Mouse (Mus musculus): ENCODE measurements around the gene Tagap. TPM values are rescaled to one million over a fixed set of nuclear protein-coding genes. Genes with fewer than 3 reads are reported as not detected.

Gene Tagap
- polyA plus RNA-seq, 1 experiment from 2014 or later, result 0.80 TPM

- no peak for TF ChIP-seq CTCF (IDR thresholded peaks at IDR 0.05; ENCODE audit: low read depth)
- H3K4me2 ChIP-seq (replicated peaks; ENCODE audit: low read depth), result no peak overlapping the region
- H3K27me3 ChIP-seq (replicated peaks; ENCODE audit: control insufficient read depth, insufficient read depth, low read length), result no peaks in the 10 kb centered on the region
- no peak overlapping the region for H3K27ac ChIP-seq (ENCODE audit: low read depth, low read length)
- H3K4me1 ChIP-seq (replicated peaks; ENCODE audit: control insufficient read depth, insufficient read depth, low read length), result no peaks in the 10 kb centered on the region
- no peak overlapping the region for H3K9ac ChIP-seq (ENCODE audit: low read depth, low read length)
- WGBS, result 60% methylated on average over 10 of the region's 10 CpGs
- no peak for ATAC-seq
- no peak overlapping the region for H3K4me3 ChIP-seq (ENCODE audit: low read depth, low read length)
- H3K9me3 ChIP-seq (ENCODE audit: control insufficient read depth), result no peaks in the 10 kb centered on the region
- no peaks in the 10 kb centered on the region for H3K36me3 ChIP-seq (ENCODE audit: control insufficient read depth, insufficient read depth)
These were observed 29.7 kb upstream of the Tagap start for GRCm38 (mm10) chr17:7896047-7896635.

DNA sequence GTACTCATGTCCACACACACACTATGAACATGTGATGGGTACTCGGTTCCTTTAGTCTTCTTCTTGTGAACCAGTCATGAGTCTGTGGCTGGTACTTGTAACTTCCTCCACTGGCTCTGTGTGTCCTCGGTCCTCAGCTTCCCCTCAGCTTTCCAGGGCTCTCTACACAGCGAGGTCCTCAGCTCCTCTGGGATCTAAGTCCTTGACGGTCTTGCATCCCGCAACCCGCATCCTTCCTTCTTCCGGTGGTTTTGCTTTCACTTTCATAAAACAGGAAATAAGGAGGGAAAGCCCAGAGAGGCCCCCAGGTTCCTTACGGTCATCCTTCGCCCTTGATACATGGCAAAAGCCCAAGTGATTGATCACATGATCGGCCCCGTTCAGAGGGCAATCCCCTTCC is 28.7 kb upstream of the Tagap start:
- Histone ChIP-seq H3K9me3 (ENCODE audit: control insufficient read depth) (no peaks in the 10 kb centered on the region), H3K36me3 (ENCODE audit: control insufficient read depth, insufficient read depth) (no peaks in the 10 kb centered on the region), H3K4me1 (replicated peaks; ENCODE audit: control insufficient read depth, insufficient read depth, low read length) (no peaks in the 10 kb centered on the region), H3K27ac (ENCODE audit: low read depth, low read length) (no peak overlapping the region), H3K4me3 (ENCODE audit: low read depth, low read length) (no peak overlapping the region), H3K27me3 (replicated peaks; ENCODE audit: control insufficient read depth, insufficient read depth, low read length) (no peaks in the 10 kb centered on the region), H3K9ac (ENCODE audit: low read depth, low read length) (no peak overlapping the region), H3K4me2 (replicated peaks; ENCODE audit: low read depth) (no peak overlapping the region)
- no peak for ATAC-seq
- no peak for TF ChIP-seq CTCF (IDR thresholded peaks at IDR 0.05; ENCODE audit: low read depth)
- WGBS, result 71% methylated on average over 11 of the region's 11 CpGs

DNA sequence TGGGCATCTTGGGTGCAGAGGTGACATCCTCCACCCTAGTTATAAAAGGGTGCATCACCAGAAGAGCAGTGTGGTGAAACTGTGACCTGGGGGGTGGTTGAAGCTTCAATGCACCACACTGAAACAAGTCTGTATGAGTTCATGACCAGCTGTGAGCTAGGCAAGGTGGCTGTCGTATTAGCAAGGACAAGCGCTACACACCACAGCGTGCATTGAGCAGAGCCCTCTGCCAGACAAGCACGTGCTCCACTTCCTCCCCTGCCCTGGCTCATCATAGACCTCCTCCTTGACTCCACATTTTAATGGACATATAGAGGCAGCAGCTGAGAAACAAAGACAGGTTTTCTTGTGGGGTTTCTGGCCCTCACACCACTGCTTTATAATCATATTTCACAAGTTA is 28.0 kb upstream of the Tagap start:
- no peak overlapping the region for H3K4me2 ChIP-seq (replicated peaks; ENCODE audit: low read depth)
- H3K27ac ChIP-seq (ENCODE audit: low read depth, low read length), result no peak overlapping the region
- H3K4me3 ChIP-seq (ENCODE audit: low read depth, low read length), result no peak overlapping the region
- no peak overlapping the region for H3K9ac ChIP-seq (ENCODE audit: low read depth, low read length)
- H3K4me1 ChIP-seq (replicated peaks; ENCODE audit: control insufficient read depth, insufficient read depth, low read length), result no peaks in the 10 kb centered on the region
- no peaks in the 10 kb centered on the region for H3K36me3 ChIP-seq (ENCODE audit: control insufficient read depth, insufficient read depth)
- no peak for TF ChIP-seq CTCF (IDR thresholded peaks at IDR 0.05; ENCODE audit: low read depth)
- no peaks in the 10 kb centered on the region for H3K27me3 ChIP-seq (replicated peaks; ENCODE audit: control insufficient read depth, insufficient read depth, low read length)
- no peak for ATAC-seq
- WGBS, result 81% methylated on average over 4 of the region's 4 CpGs
- H3K9me3 ChIP-seq (ENCODE audit: control insufficient read depth), result no peaks in the 10 kb centered on the region

DNA sequence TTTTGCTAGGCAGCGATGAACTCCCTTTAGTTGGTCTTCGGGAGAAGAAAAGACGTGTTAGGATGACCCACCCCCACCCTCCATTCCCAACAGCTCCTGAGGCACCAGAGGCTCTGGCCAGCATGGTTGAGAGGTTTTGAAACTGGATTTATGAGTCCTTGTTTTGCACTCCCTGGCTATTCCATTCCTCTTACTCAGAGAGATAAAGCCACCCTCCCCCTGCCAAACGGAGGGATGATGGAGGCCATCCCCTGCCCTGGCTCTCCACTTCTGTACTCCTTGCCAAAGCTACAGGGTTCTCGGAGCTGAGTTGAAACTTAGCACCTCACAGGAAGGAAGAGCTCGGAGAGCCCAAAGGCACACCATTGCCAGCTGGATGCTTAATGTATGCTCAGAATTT is 26.6 kb upstream of the Tagap start:
- Histone ChIP-seq H3K9ac (ENCODE audit: low read depth, low read length) (no peak overlapping the region), H3K27me3 (replicated peaks; ENCODE audit: control insufficient read depth, insufficient read depth, low read length) (no peaks in the 10 kb centered on the region), H3K27ac (ENCODE audit: low read depth, low read length) (no peak overlapping the region), H3K4me3 (ENCODE audit: low read depth, low read length) (no peak overlapping the region), H3K36me3 (ENCODE audit: control insufficient read depth, insufficient read depth) (no peaks in the 10 kb centered on the region), H3K9me3 (ENCODE audit: control insufficient read depth) (no peaks in the 10 kb centered on the region), H3K4me2 (replicated peaks; ENCODE audit: low read depth) (no peak overlapping the region), H3K4me1 (replicated peaks; ENCODE audit: control insufficient read depth, insufficient read depth, low read length) (no peaks in the 10 kb centered on the region)
- 69% methylated on average over 6 of the region's 6 CpGs for WGBS
- TF ChIP-seq CTCF (IDR thresholded peaks at IDR 0.05; ENCODE audit: low read depth), result no peak
- ATAC-seq, result no peak

DNA sequence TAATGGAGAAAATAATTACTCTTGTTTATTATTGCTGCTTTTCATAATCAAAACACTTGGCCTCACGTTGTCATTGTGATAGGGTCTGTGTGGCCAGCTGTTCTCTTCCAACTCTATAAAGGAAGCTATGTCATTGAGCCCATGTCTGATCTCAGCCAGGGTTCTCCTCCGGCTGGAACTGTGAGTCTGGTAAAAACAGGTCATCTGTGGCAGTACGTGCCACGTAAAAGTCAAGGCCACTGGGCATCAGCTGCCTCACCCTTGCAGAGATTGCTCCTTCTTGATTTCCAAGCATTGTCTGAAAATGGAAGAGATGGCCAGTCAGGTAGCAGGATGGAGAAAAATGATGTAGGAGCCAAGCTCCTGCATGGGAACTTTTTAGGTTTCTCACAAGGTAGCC is 25.8 kb upstream of the Tagap start:
- H3K9ac ChIP-seq (ENCODE audit: low read depth, low read length), result no peak overlapping the region
- no peak overlapping the region for H3K27ac ChIP-seq (ENCODE audit: low read depth, low read length)
- ATAC-seq, result no peak
- H3K4me2 ChIP-seq (replicated peaks; ENCODE audit: low read depth), result no peak overlapping the region
- no peak for TF ChIP-seq CTCF (IDR thresholded peaks at IDR 0.05; ENCODE audit: low read depth)
- H3K9me3 ChIP-seq (ENCODE audit: control insufficient read depth), result no peaks in the 10 kb centered on the region
- 76% methylated on average over 4 of the region's 4 CpGs for WGBS
- no peaks in the 10 kb centered on the region for H3K27me3 ChIP-seq (replicated peaks; ENCODE audit: control insufficient read depth, insufficient read depth, low read length)
- H3K36me3 ChIP-seq (ENCODE audit: control insufficient read depth, insufficient read depth), result no peaks in the 10 kb centered on the region
- no peaks in the 10 kb centered on the region for H3K4me1 ChIP-seq (replicated peaks; ENCODE audit: control insufficient read depth, insufficient read depth, low read length)
- H3K4me3 ChIP-seq (ENCODE audit: low read depth, low read length), result no peak overlapping the region

- Histone ChIP-seq H3K27me3 (replicated peaks; ENCODE audit: control insufficient read depth, insufficient read depth, low read length) (no peaks in the 10 kb centered on the region), H3K9ac (ENCODE audit: low read depth, low read length) (no peak overlapping the region), H3K4me2 (replicated peaks; ENCODE audit: low read depth) (no peak overlapping the region), H3K36me3 (ENCODE audit: control insufficient read depth, insufficient read depth) (no peaks in the 10 kb centered on the region), H3K4me3 (ENCODE audit: low read depth, low read length) (no peak overlapping the region), H3K27ac (ENCODE audit: low read depth, low read length) (no peak overlapping the region), H3K4me1 (replicated peaks; ENCODE audit: control insufficient read depth, insufficient read depth, low read length) (no peaks in the 10 kb centered on the region), H3K9me3 (ENCODE audit: control insufficient read depth) (no peaks in the 10 kb centered on the region)
- no peak for ATAC-seq
- 80% methylated on average over 2 of the region's 2 CpGs for WGBS
- TF ChIP-seq CTCF (IDR thresholded peaks at IDR 0.05; ENCODE audit: low read depth), result no peak
These were observed 24.3 kb upstream of the Tagap start for GRCm38 (mm10) chr17:7901536-7901935.

- no peak for ATAC-seq
- Histone ChIP-seq H3K4me2 (replicated peaks; ENCODE audit: low read depth) (no peak overlapping the region), H3K9ac (ENCODE audit: low read depth, low read length) (no peak overlapping the region), H3K36me3 (ENCODE audit: control insufficient read depth, insufficient read depth) (no peaks in the 10 kb centered on the region), H3K9me3 (ENCODE audit: control insufficient read depth) (no peaks in the 10 kb centered on the region), H3K27me3 (replicated peaks; ENCODE audit: control insufficient read depth, insufficient read depth, low read length) (no peaks in the 10 kb centered on the region), H3K4me3 (ENCODE audit: low read depth, low read length) (no peak overlapping the region), H3K4me1 (replicated peaks; ENCODE audit: control insufficient read depth, insufficient read depth, low read length) (no peaks in the 10 kb centered on the region), H3K27ac (ENCODE audit: low read depth, low read length) (no peak overlapping the region)
- TF ChIP-seq CTCF (IDR thresholded peaks at IDR 0.05; ENCODE audit: low read depth), result no peak
- WGBS, result 73% methylated on average over 3 of the region's 3 CpGs
These were observed 23.4 kb upstream of the Tagap start for GRCm38 (mm10) chr17:7902362-7902761.

Data from intestine, postnatal 0 days (tissue).